Mouse (Mus musculus) midbrain, embryonic 14.5 days (tissue): ENCODE results near the gene Ino80b. TPM values are rescaled to one million over a fixed set of nuclear protein-coding genes. Genes with fewer than 3 reads are reported as not detected.

Source experiments
- ATAC-seq: fragments of 200-750 bp; cut with Nextera tagmentation; 2 replicates; pipeline ENCODE4 v1.8.0; 2017; ENCODE audit warnings: moderate number of reproducible peaks, moderate library complexity; ENCODE audit not compliant: low FRiP score, low TSS enrichment
- DNase-seq: peaks from one replicate; pipeline ENCODE4 v3.0.0-alpha.2; 2015
- H3K27ac ChIP-seq: fragments of 300-500 bp; sonication (generic); replicated peaks from 2 replicates; pipeline ENCODE4 v1.5.1; 2014; ENCODE audit warnings: mild to moderate bottlenecking, low read depth, low read length, moderate library complexity
- H3K27me3 ChIP-seq: fragments of 300-500 bp; sonication (generic); 2 replicates; pipeline ENCODE4 v1.6.1; 2014; ENCODE audit warnings: low read length, control low read depth, mixed read lengths; ENCODE audit not compliant: control insufficient read depth, insufficient read depth
- H3K36me3 ChIP-seq: fragments of 300-500 bp; sonication (generic); 2 replicates; pipeline ENCODE4 v1.6.1; 2014; ENCODE audit warnings: low read length, control low read depth; ENCODE audit not compliant: control insufficient read depth, insufficient read depth
- H3K4me1 ChIP-seq: fragments of 300-500 bp; sonication (generic); 2 replicates; pipeline ENCODE4 v1.6.1; 2014; ENCODE audit warnings: mild to moderate bottlenecking, antibody characterized with exemption, low read length, control low read depth; ENCODE audit not compliant: control insufficient read depth, insufficient read depth
- H3K4me2 ChIP-seq: fragments of 300-500 bp; sonication (generic); 2 replicates; pipeline ENCODE4 v1.6.1; 2014; ENCODE audit warnings: mild to moderate bottlenecking, low read length, moderate library complexity
- H3K4me3 ChIP-seq: fragments of 300-500 bp; sonication (generic); replicated peaks from 2 replicates; pipeline ENCODE4 v1.5.1; 2014; ENCODE audit warnings: low read depth, low read length
- H3K9ac ChIP-seq: fragments of 300-500 bp; sonication (generic); replicated peaks from 2 replicates; pipeline ENCODE4 v1.6.1; 2014; ENCODE audit warnings: mild to moderate bottlenecking, low read length, moderate library complexity
- H3K9me3 ChIP-seq: fragments of 300-500 bp; sonication (generic); 2 replicates; pipeline ENCODE4 v1.6.1; 2016; ENCODE audit warnings: low read length, control low read depth, mixed read lengths; ENCODE audit not compliant: control insufficient read depth
- WGBS: fragments of 180-500 bp; shearing (Covaris S2); extraction: QIAGEN DNeasy Blood & Tissue Kit; methylation state at CpG from one replicate; pipeline ENCODE4 v1.1.7; 2014; 5-methylcytosine and 5-hydroxymethylcytosine counted together
- polyA plus RNA-seq: library from polyadenylated mRNA; unstranded; fragments of >200 nt; fragmentation: Nextera tagmentation; extraction: Ambion mirVana; gene quantifications from 2 replicates; pipeline ENCODE4 v1.2.1, GENCODE M21; 2014

The Ino80b gene
- polyA plus RNA-seq, 1 experiment from 2014 or later: 13.1 TPM

GRCm38 (mm10) chr6:83136881-83137575 lies 11.8 kb upstream of the Ino80b start:
- peak; percentile 73 for DNase-seq
- peak overlapping the region; percentile 90 for H3K27ac ChIP-seq
- H3K36me3 ChIP-seq: no peaks in the 10 kb centered on the region
- ATAC-seq: peak; percentile 82
- peak overlapping the region; percentile 65 for H3K4me2 ChIP-seq
- peaks cover 5% of the 10 kb centered on the region; the same call in 1 of the 2 replicates for H3K27me3 ChIP-seq
- H3K9ac ChIP-seq: peak overlapping the region; percentile 62
- H3K4me1 ChIP-seq: peaks cover 34% of the 10 kb centered on the region
- WGBS: under 1% methylated on average over 25 of the region's 26 CpGs
- peak overlapping the region; percentile 39 for H3K4me3 ChIP-seq
- H3K9me3 ChIP-seq: no peaks in the 10 kb centered on the region

- ATAC-seq (peak; percentile 6; the same call in 1 of the 2 replicates), DNase-seq (no peak)
- WGBS: 17% methylated on average over 5 of the region's 5 CpGs
- Histone ChIP-seq H3K4me3 (peak overlapping the region; percentile 39), H3K36me3 (no peaks in the 10 kb centered on the region), H3K27me3 (0 out of 2 replicates have a peak, but pooled peaks cover 2% of the 10 kb centered on the region), H3K9ac (peak overlapping the region; percentile 62), H3K9me3 (no peaks in the 10 kb centered on the region), H3K4me2 (peak overlapping the region; percentile 65), H3K27ac (peak overlapping the region; percentile 90), H3K4me1 (peaks cover 32% of the 10 kb centered on the region)
Measured at GRCm38 (mm10) chr6:83136291-83136880, 11.2 kb upstream of the Ino80b start.

GRCm38 (mm10) chr6:83135571-83136161 lies 10.4 kb upstream of the Ino80b start:
- Histone ChIP-seq H3K27me3 (0 out of 2 replicates have a peak, but pooled peaks cover 2% of the 10 kb centered on the region), H3K36me3 (no peaks in the 10 kb centered on the region), H3K27ac (no peak overlapping the region), H3K4me2 (peak overlapping the region; percentile 65), H3K4me3 (peak overlapping the region; percentile 39; the same call in 1 of the 2 replicates), H3K9ac (peak overlapping the region; percentile 40), H3K4me1 (peaks cover 32% of the 10 kb centered on the region), H3K9me3 (no peaks in the 10 kb centered on the region)
- ATAC-seq: no peak
- DNase-seq: no peak
- 4% methylated on average over 37 of the region's 37 CpGs for WGBS

GRCm38 (mm10) chr6:83134951-83135513 lies 9.8 kb upstream of the Ino80b start, which contains the start of gene Rtkn:
Gene Rtkn (plus strand): TSS chr6:83135463.
- H3K36me3 ChIP-seq: no peaks in the 10 kb centered on the region
- ATAC-seq: no peak
- peak within 1 kb of the TSS; percentile 39; the same call in 1 of the 2 replicates for H3K4me3 ChIP-seq
- H3K9me3 ChIP-seq: no peaks in the 10 kb centered on the region
- WGBS: 60% methylated on average over 7 of the region's 7 CpGs
- peak within 1 kb of the TSS; percentile 65 for H3K4me2 ChIP-seq
- peak within 1 kb of the TSS; percentile 62 for H3K9ac ChIP-seq
- no peak for DNase-seq
- H3K27me3 ChIP-seq: 0 out of 2 replicates have a peak, but pooled peaks cover 2% of the 10 kb centered on the region
- no peak within 1 kb of the TSS for H3K27ac ChIP-seq
- H3K4me1 ChIP-seq: peaks cover 32% of the 10 kb centered on the region

GRCm38 (mm10) chr6:83134226-83134625 lies 9.0 kb upstream of the Ino80b start:
- ATAC-seq: no peak
- WGBS: 67% methylated on average over 3 of the region's 3 CpGs

GRCm38 (mm10) chr6:83132176-83132919 lies 7.1 kb upstream of the Ino80b start:
- Histone ChIP-seq H3K4me1 (peaks cover 19% of the 10 kb centered on the region), H3K9ac (no peak overlapping the region), H3K4me3 (no peak overlapping the region), H3K36me3 (no peaks in the 10 kb centered on the region), H3K27ac (no peak overlapping the region), H3K9me3 (no peaks in the 10 kb centered on the region), H3K4me2 (no peak overlapping the region), H3K27me3 (0 out of 2 replicates have a peak, but pooled peaks cover 2% of the 10 kb centered on the region)
- ATAC-seq (no peak), DNase-seq (no peak)
- WGBS: 88% methylated on average over 9 of the region's 9 CpGs

More at GRCm38 (mm10) chr6:83134226-83134625, 9.0 kb upstream of the Ino80b start:
- no peak for DNase-seq
- H3K9me3 ChIP-seq: no peaks in the 10 kb centered on the region
- no peak overlapping the region for H3K27ac ChIP-seq
- H3K4me3 ChIP-seq: no peak overlapping the region
- no peaks in the 10 kb centered on the region for H3K36me3 ChIP-seq
- H3K4me1 ChIP-seq: peaks cover 32% of the 10 kb centered on the region
- no peak overlapping the region for H3K4me2 ChIP-seq
- no peak overlapping the region for H3K9ac ChIP-seq
- H3K27me3 ChIP-seq: 0 out of 2 replicates have a peak, but pooled peaks cover 2% of the 10 kb centered on the region

- Histone ChIP-seq H3K9me3 (no peaks in the 10 kb centered on the region), H3K36me3 (no peaks in the 10 kb centered on the region), H3K4me2 (no peak overlapping the region), H3K27me3 (0 out of 2 replicates have a peak, but pooled peaks cover 2% of the 10 kb centered on the region), H3K4me3 (no peak overlapping the region), H3K9ac (no peak overlapping the region), H3K4me1 (peaks cover 11% of the 10 kb centered on the region; the same call in 1 of the 2 replicates), H3K27ac (no peak overlapping the region)
- no peak for DNase-seq
- ATAC-seq: no peak
- WGBS: 91% methylated on average over 6 of the region's 6 CpGs
Measured at GRCm38 (mm10) chr6:83131469-83132034, 6.3 kb upstream of the Ino80b start.

GRCm38 (mm10) chr6:83127419-83127818 lies 2.2 kb upstream of the Ino80b start:
- WGBS: 93% methylated on average over 5 of the region's 5 CpGs
- Histone ChIP-seq H3K4me2 (no peak overlapping the region), H3K4me1 (peaks cover 16% of the 10 kb centered on the region), H3K9ac (no peak overlapping the region), H3K4me3 (no peak overlapping the region), H3K36me3 (no peaks in the 10 kb centered on the region), H3K9me3 (no peaks in the 10 kb centered on the region), H3K27me3 (no peaks in the 10 kb centered on the region), H3K27ac (no peak overlapping the region)
- ATAC-seq (no peak), DNase-seq (no peak)
